Mouse (Mus musculus): ENCODE measurements around the gene Mmd. TPM values are rescaled to one million over a fixed set of nuclear protein-coding genes. Genes with fewer than 3 reads are reported as not detected.

The Mmd gene
- polyA plus RNA-seq, 1 experiment from 2014 or later: 27.1 TPM

Other genes starting within 250 kb of the Mmd start
- 1.9 and 3.0 TPM in 2 replicates for gene Pctp, start 246.6 kb upstream of the Mmd start, polyA plus RNA-seq (2014; fragmentation: Nextera tagmentation; extraction: Ambion mirVana)
- 29.7 and 32.3 TPM in 2 replicates for gene Tmem100, start 219.1 kb upstream of the Mmd start, polyA plus RNA-seq (2014; fragmentation: Nextera tagmentation; extraction: Ambion mirVana)
- 9.8 and 11.5 TPM in 2 replicates for gene Gm45716, start 61.8 kb upstream of the Mmd start, polyA plus RNA-seq (2014; fragmentation: Nextera tagmentation; extraction: Ambion mirVana)
- 5.1 and 6.2 TPM in 2 replicates for gene Hlf, start 141.4 kb downstream of the Mmd start, polyA plus RNA-seq (2014; fragmentation: Nextera tagmentation; extraction: Ambion mirVana)

Measured in embryonic facial prominence, embryonic 14.5 days (tissue).